Mouse (Mus musculus) liver, embryonic 16.5 days (tissue): ENCODE measurements around the gene Hdac4. TPM values are rescaled to one million over a fixed set of nuclear protein-coding genes. Genes with fewer than 3 reads are reported as not detected.

Experiments
- ATAC-seq: fragments of 200-750 bp; cut with Nextera tagmentation; 2 replicates; pipeline ENCODE4 v1.8.0; 2017; ENCODE audit warnings: low read depth, mild to moderate bottlenecking, moderate number of reproducible peaks, moderate library complexity
- H3K27ac ChIP-seq: fragments of 300-500 bp; sonication (generic); 2 replicates; pipeline ENCODE4 v1.5.1; 2014; ENCODE audit warnings: mild to moderate bottlenecking, low read length
- H3K27me3 ChIP-seq: fragments of 300-500 bp; sonication (generic); 2 replicates; pipeline ENCODE4 v1.6.1; 2014; ENCODE audit warnings: low read depth, low read length, mixed read lengths; ENCODE audit not compliant: control insufficient read depth, insufficient read depth
- H3K36me3 ChIP-seq: fragments of 300-500 bp; sonication (generic); 2 replicates; pipeline ENCODE4 v1.6.1; 2014; ENCODE audit warnings: mild to moderate bottlenecking; ENCODE audit not compliant: control insufficient read depth, insufficient read depth
- H3K4me1 ChIP-seq: fragments of 300-500 bp; sonication (generic); 2 replicates; pipeline ENCODE4 v1.6.1; 2014; ENCODE audit warnings: low read depth, low read length, mixed read lengths; ENCODE audit not compliant: control insufficient read depth
- H3K4me2 ChIP-seq: fragments of 300-500 bp; sonication (generic); 2 replicates; pipeline ENCODE4 v1.6.1; 2014; ENCODE audit warnings: low read depth, low read length, mixed read lengths
- H3K4me3 ChIP-seq: fragments of 300-500 bp; sonication (generic); 2 replicates; pipeline ENCODE4 v1.5.1; 2014; ENCODE audit warnings: low read depth, mild to moderate bottlenecking, low read length
- H3K9ac ChIP-seq: fragments of 300-500 bp; sonication (generic); 2 replicates; pipeline ENCODE4 v1.6.1; 2014; ENCODE audit warnings: low read depth, low read length
- H3K9me3 ChIP-seq: fragments of 300-500 bp; sonication (generic); replicated peaks from 2 replicates; pipeline ENCODE4 v1.6.1; 2016; ENCODE audit warnings: low read length; ENCODE audit not compliant: control insufficient read depth
- WGBS: fragments of 180-500 bp; shearing (Covaris S2); extraction: QIAGEN DNeasy Blood & Tissue Kit; methylation state at CpG from one replicate; pipeline ENCODE4 v1.1.7; 2014; ENCODE audit not compliant: insufficient replicate concordance; 5-methylcytosine and 5-hydroxymethylcytosine counted together
- polyA plus RNA-seq: library from polyadenylated mRNA; unstranded; fragments of >200 nt; fragmentation: Nextera tagmentation; extraction: Ambion mirVana; gene quantifications from 2 replicates; pipeline ENCODE4 v1.2.1, GENCODE M21; 2015

The Hdac4 gene
- polyA plus RNA-seq, 1 experiment from 2014 or later, result 3.3 TPM

DNA sequence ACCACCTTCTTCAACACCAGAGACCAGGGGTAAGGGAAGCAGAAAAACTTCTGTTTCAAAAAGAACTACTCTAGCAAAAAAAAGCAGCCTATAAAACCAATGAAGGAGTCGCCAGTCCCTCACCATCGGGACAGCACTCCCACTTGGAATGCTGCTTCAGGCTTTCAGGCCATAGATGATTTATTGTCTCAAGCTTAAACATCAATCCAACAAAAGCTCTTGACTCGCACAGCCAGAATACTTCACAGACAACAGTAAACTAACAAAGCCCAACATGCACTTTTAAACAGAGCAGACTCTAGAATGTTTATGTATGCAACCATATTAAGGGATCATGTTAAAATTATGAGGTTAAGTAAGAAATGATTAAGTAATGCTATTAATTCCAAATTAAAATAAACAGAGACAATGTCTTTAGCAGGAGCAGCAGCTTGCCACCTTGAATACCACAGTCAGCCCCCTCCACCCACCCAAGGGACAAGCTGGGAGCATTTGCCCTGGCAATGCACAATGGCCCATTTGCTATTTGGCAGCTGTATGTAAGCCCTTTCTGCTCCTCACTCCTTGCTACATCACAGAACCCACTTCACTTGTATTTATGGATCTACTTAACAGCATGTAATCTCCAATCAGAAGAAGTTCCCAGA is 21.1 kb downstream of the Hdac4 start:
- H3K4me3 ChIP-seq, result no peak overlapping the region
- H3K4me1 ChIP-seq, result peaks cover 4% of the 10 kb centered on the region
- WGBS, result 67% methylated on average over 3 of the region's 3 CpGs
- H3K36me3 ChIP-seq, result no peaks in the 10 kb centered on the region
- ATAC-seq, result no peak
- H3K27me3 ChIP-seq, result no peaks in the 10 kb centered on the region
- H3K9me3 ChIP-seq, result no peaks in the 10 kb centered on the region
- H3K27ac ChIP-seq, result no peak overlapping the region
- no peak overlapping the region for H3K4me2 ChIP-seq
- no peak overlapping the region for H3K9ac ChIP-seq

DNA sequence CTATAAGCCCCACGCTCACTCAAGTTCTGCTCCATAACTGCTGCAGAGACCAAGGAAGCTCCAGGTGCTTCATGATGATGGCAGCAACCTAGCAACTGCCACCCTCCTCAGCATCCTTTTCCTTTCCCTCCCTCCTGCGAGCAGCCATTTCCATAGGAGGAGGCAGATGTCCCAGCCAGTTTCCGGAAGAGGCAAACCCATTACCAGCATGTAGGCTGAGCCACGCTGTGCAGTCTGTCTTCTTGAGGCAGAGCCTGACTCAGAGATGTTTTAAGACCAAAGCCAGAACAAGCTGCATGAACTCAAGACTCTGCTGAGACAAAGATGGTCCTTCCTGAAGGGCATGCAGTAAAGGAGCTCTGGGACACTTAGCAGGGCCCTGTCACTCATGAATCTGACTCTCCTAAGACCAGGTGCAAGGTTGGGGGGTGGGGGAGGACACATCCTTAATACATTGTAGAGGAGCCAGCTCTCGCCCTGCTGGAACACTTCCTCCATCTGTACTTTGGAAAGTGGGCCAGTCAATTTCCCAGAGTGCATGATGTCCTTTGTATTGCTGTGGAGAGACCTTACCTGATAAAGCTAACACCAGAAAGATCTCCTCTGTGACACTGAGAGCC is 24.8 kb downstream of the Hdac4 start:
- ATAC-seq, result no peak

GRCm38 (mm10) chr1:92169776-92170055 is 25.8 kb downstream of the Hdac4 start:
- Histone ChIP-seq H3K36me3 (no peaks in the 10 kb centered on the region), H3K9me3 (no peaks in the 10 kb centered on the region), H3K4me3 (no peak overlapping the region), H3K4me1 (no peaks in the 10 kb centered on the region; the same call in 1 of the 2 replicates), H3K9ac (no peak overlapping the region), H3K27ac (no peak overlapping the region), H3K27me3 (no peaks in the 10 kb centered on the region), H3K4me2 (no peak overlapping the region)
- ATAC-seq, result no peak

More for the DNA sequence above, 24.8 kb downstream of the Hdac4 start:
- Histone ChIP-seq H3K9me3 (no peaks in the 10 kb centered on the region), H3K9ac (no peak overlapping the region), H3K4me2 (no peak overlapping the region), H3K4me1 (no peaks in the 10 kb centered on the region; the same call in 1 of the 2 replicates), H3K36me3 (no peaks in the 10 kb centered on the region), H3K27ac (no peak overlapping the region), H3K4me3 (no peak overlapping the region), H3K27me3 (no peaks in the 10 kb centered on the region)
- whole genome bisulfite sequencing, result 79% methylated on average over 5 of the region's 5 CpGs

- no peaks in the 10 kb centered on the region for H3K27me3 ChIP-seq
- H3K9me3 ChIP-seq, result no peaks in the 10 kb centered on the region
- no peak overlapping the region for H3K4me2 ChIP-seq
- 60% methylated on average over 4 of the region's 4 CpGs for WGBS
- no peak overlapping the region for H3K4me3 ChIP-seq
- H3K36me3 ChIP-seq, result no peaks in the 10 kb centered on the region
- no peak overlapping the region for H3K27ac ChIP-seq
- no peak for ATAC-seq
- no peaks in the 10 kb centered on the region; the same call in 1 of the 2 replicates for H3K4me1 ChIP-seq
- no peak overlapping the region for H3K9ac ChIP-seq
These were observed 26.4 kb downstream of the Hdac4 start for GRCm38 (mm10) chr1:92168900-92169775.

- Histone ChIP-seq H3K9ac (no peak overlapping the region), H3K4me3 (no peak overlapping the region), H3K9me3 (no peaks in the 10 kb centered on the region), H3K36me3 (no peaks in the 10 kb centered on the region), H3K4me1 (no peaks in the 10 kb centered on the region; the same call in 1 of the 2 replicates), H3K27ac (no peak overlapping the region), H3K4me2 (no peak overlapping the region), H3K27me3 (no peaks in the 10 kb centered on the region)
- ATAC-seq, result no peak
- WGBS, result 70% methylated on average over 1 of the region's 1 CpGs
These were observed 31.6 kb downstream of the Hdac4 start for GRCm38 (mm10) chr1:92163932-92164331.

DNA sequence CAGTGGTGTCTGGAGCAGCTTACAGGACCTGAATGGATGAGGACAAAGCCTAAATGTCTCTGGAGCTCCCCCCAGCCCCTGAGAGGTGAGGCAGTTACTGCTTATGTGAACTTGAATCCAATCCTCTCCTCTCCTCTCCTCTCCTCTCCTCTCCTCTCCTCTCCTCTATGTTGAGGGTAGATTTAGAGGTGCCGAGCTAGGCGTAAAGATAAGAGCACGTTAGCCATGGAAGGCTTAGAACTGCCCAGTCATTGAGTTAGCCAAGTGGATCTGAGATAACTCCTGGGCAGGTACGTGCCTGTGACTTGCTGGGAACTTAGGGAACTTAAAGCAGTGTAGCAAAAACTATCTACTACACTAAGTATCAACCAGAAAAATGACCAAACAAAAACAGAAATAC is 35.7 kb downstream of the Hdac4 start:
- Histone ChIP-seq H3K36me3 (no peaks in the 10 kb centered on the region), H3K9ac (no peak overlapping the region), H3K27ac (no peak overlapping the region), H3K4me2 (no peak overlapping the region), H3K27me3 (no peaks in the 10 kb centered on the region), H3K4me3 (no peak overlapping the region), H3K4me1 (no peaks in the 10 kb centered on the region), H3K9me3 (no peaks in the 10 kb centered on the region)
- WGBS, result 26% methylated on average over 4 of the region's 4 CpGs
- no peak for ATAC-seq

DNA sequence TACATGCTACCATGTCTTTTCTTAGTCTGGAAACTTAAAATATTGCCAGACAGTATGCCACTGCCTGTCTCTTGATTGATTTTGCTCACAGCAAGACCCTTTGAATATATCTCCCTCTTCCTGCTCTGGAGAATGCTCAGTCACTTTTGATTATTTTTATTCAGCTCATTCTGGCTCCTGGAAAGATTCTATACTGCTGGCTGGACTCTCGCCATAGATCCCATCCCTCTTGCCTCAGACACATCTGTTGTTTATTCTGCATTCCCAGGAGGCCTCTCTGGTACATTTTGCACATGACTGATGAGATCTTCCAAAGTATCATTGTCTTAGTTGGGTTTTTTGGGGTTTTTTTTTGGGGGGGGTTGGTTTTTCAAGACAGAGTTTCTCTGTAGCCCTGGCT is 45.3 kb downstream of the Hdac4 start:
- no peaks in the 10 kb centered on the region for H3K36me3 ChIP-seq
- 57% methylated on average over 1 of the region's 1 CpGs for WGBS
- no peak overlapping the region for H3K27ac ChIP-seq
- no peaks in the 10 kb centered on the region for H3K9me3 ChIP-seq
- no peak for ATAC-seq
- H3K4me1 ChIP-seq, result no peaks in the 10 kb centered on the region
- no peak overlapping the region for H3K4me3 ChIP-seq
- H3K4me2 ChIP-seq, result no peak overlapping the region
- no peak overlapping the region for H3K9ac ChIP-seq
- H3K27me3 ChIP-seq, result no peaks in the 10 kb centered on the region

- WGBS, result 82% methylated on average over 1 of the region's 1 CpGs
- Histone ChIP-seq H3K27me3 (no peaks in the 10 kb centered on the region), H3K4me1 (no peaks in the 10 kb centered on the region), H3K4me3 (no peak overlapping the region), H3K27ac (no peak overlapping the region), H3K9ac (no peak overlapping the region), H3K4me2 (no peak overlapping the region), H3K9me3 (no peaks in the 10 kb centered on the region), H3K36me3 (no peaks in the 10 kb centered on the region)
- ATAC-seq, result no peak
These were observed 47.0 kb downstream of the Hdac4 start for GRCm38 (mm10) chr1:92148527-92148926.
